Comparison of ENCODE assay signal across 13 mouse cellular contexts in the genomic region with DNA sequence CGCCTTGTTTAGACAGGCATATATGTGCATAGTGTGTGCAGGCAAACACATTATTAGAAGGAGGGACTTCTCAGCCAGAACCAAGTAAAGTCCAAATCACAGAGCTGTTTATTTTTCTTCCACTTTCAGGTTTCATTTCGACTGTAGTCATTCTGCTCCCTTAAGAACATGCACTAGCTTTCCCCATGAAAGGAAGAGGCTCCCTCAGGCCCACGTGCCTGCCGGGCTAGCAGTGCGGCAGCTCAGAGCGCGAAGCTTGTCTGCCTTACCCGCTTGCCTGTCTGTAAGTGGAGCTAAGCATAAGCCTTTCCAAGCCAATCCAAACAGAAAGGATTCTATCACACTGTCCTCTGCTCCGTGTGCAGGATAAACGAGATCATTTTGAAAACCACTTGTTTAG. TPM values are rescaled to one million over a fixed set of nuclear protein-coding genes. Genes with fewer than 3 reads are reported as not detected.
A peak's percentile ranks its signal among the peaks of the same experiment; 100 is the strongest.
DNase-seq lines count a peak whose midpoint lies in the region; ATAC-seq lines count a peak whose summit lies in the region.
"Had no signal": no experiment of that assay in that cellular context is flagged by ENCODE, and none has a peak within 500 bp of the region (broad histone marks: within the 10 kb centered on the region; RNA-seq: fewer than 3 reads in every experiment).

No protein-coding gene starts in this region.

- 59% methylated on average over 10 of the region's 10 CpGs for WGBS in intestine, embryonic 15.5 days
- WGBS in intestine, embryonic 16.5 days: 61% methylated on average over 10 of the region's 10 CpGs

- no peaks in the 10 kb centered on the region for H3K36me3 ChIP-seq in intestine, embryonic 15.5 days
- no peaks in the 10 kb centered on the region for H3K36me3 ChIP-seq in intestine, embryonic 16.5 days (ENCODE audit: control insufficient read depth, insufficient read depth, low read length)
- H3K36me3 ChIP-seq: heart, embryonic 15.5 days; midbrain, embryonic 12.5 days; neural tube, embryonic 15.5 days had no signal

- H3K4me2 ChIP-seq in intestine, embryonic 15.5 days (replicated peaks): no peak overlapping the region
- no peak overlapping the region for H3K4me2 ChIP-seq in intestine, embryonic 16.5 days (ENCODE audit: low read depth, low read length)
- H3K4me2 ChIP-seq: heart, embryonic 15.5 days; midbrain, embryonic 12.5 days; neural tube, embryonic 15.5 days had no signal

- H3K9me3 ChIP-seq in intestine, embryonic 15.5 days: no peaks in the 10 kb centered on the region
- H3K9me3 ChIP-seq in intestine, embryonic 16.5 days (ENCODE audit: control insufficient read depth, low read length): no peaks in the 10 kb centered on the region
- H3K9me3 ChIP-seq: heart, embryonic 15.5 days; midbrain, embryonic 12.5 days; neural tube, embryonic 15.5 days had no signal

- intact Hi-C loops in left cerebral cortex, postnatal 10 days (cut with DNase I): no loop called here

- DNase-seq in A20 (ENCODE audit: low read depth, low spot score): peak; percentile 82
- DNase-seq in B cell, adult 2 months: peak; percentile 53 to 54
- no peak for DNase-seq in left cerebral cortex, postnatal 10 days (ENCODE audit: extremely low spot score in 1 of 2, low spot score in 2 of 2)
- no peak for DNase-seq in cerebellum, postnatal 36 days
- DNase-seq: cerebellum, adult 11 months; embryo, embryonic 11 days; right cerebral cortex, postnatal 14 days had no signal

- no peaks in the 10 kb centered on the region for H3K27me3 ChIP-seq in intestine, embryonic 15.5 days (replicated peaks)
- no peaks in the 10 kb centered on the region for H3K27me3 ChIP-seq in intestine, embryonic 16.5 days (replicated peaks; ENCODE audit: control insufficient read depth, insufficient read depth, low read length)
- H3K27me3 ChIP-seq: heart, embryonic 15.5 days; midbrain, embryonic 12.5 days; neural tube, embryonic 15.5 days had no signal

- no peak overlapping the region for H3K27ac ChIP-seq in intestine, embryonic 15.5 days
- no peak overlapping the region for H3K27ac ChIP-seq in intestine, embryonic 16.5 days (ENCODE audit: low read length)
- H3K27ac ChIP-seq: heart, embryonic 15.5 days; midbrain, embryonic 12.5 days; neural tube, embryonic 15.5 days had no signal

- 0 out of 2 replicates have a peak, but pooled peaks have one; percentile 36 for ATAC-seq in intestine, embryonic 15.5 days
- no peak for ATAC-seq in intestine, embryonic 16.5 days
- peak; percentile 21 for ATAC-seq in granulocyte monocyte progenitor cell, adult 5-6 weeks (replicated peaks; ENCODE audit: poor library complexity, severe bottlenecking)

- H3K4me1 ChIP-seq in intestine, embryonic 15.5 days (replicated peaks): no peaks in the 10 kb centered on the region
- no peaks in the 10 kb centered on the region for H3K4me1 ChIP-seq in intestine, embryonic 16.5 days (ENCODE audit: control insufficient read depth, insufficient read depth, low read length)
- H3K4me1 ChIP-seq: midbrain, embryonic 12.5 days; neural tube, embryonic 15.5 days had no signal

- H3K9ac ChIP-seq in intestine, embryonic 15.5 days: no peak overlapping the region
- no peak overlapping the region for H3K9ac ChIP-seq in intestine, embryonic 16.5 days (ENCODE audit: low read depth, low read length)
- H3K9ac ChIP-seq: heart, embryonic 15.5 days; midbrain, embryonic 12.5 days; neural tube, embryonic 15.5 days had no signal

- no peak overlapping the region for H3K4me3 ChIP-seq in intestine, embryonic 15.5 days (replicated peaks)
- no peak overlapping the region for H3K4me3 ChIP-seq in intestine, embryonic 16.5 days (ENCODE audit: low read length)
- H3K4me3 ChIP-seq: heart, embryonic 15.5 days; midbrain, embryonic 12.5 days; neural tube, embryonic 15.5 days had no signal

RNA-seq across cellular contexts. Expression of gene Alg14, which starts 38.1 kb away (rescaled TPM):
- polyA plus RNA-seq in intestine, embryonic 15.5 days (2015; fragmentation: Nextera tagmentation; extraction: Ambion mirVana): 41.5 and 48.4 TPM in 2 replicates
- 39.5 and 41.3 TPM in 2 replicates for polyA plus RNA-seq in intestine, embryonic 16.5 days (2015; fragmentation: Nextera tagmentation; extraction: Ambion mirVana)
- 20.4 and 28.5 TPM in 2 replicates for total RNA-seq in granulocyte monocyte progenitor cell, adult 5-6 weeks (2014; fragmentation: Nextera tagmentation)
- total RNA-seq in granulocyte monocyte progenitor cell, adult 5-6 weeks (2017): 8.4 and 13.0 TPM in 2 replicates
- total RNA-seq in left cerebral cortex, postnatal 10 days (2021): 10 to 100 TPM; 20.8 to 22.2 TPM

RNA-seq across cellular contexts. Expression of gene Tmem56, which starts 46.7 kb away (rescaled TPM):
- 1.2 and 1.6 TPM in 2 replicates for polyA plus RNA-seq in intestine, embryonic 15.5 days (2015; fragmentation: Nextera tagmentation; extraction: Ambion mirVana)
- polyA plus RNA-seq in intestine, embryonic 16.5 days (2015; fragmentation: Nextera tagmentation; extraction: Ambion mirVana): 1.3 TPM in 2 replicates
- total RNA-seq in granulocyte monocyte progenitor cell, adult 5-6 weeks (2014; fragmentation: Nextera tagmentation): 0.04 TPM in 1 of 2 replicates, not detected in the other
- 0.04 and 0.21 TPM in 2 replicates for total RNA-seq in granulocyte monocyte progenitor cell, adult 5-6 weeks (2017)
- total RNA-seq in left cerebral cortex, postnatal 10 days (2021): 10 to 100 TPM; 25.7 to 28.5 TPM

Comparison
In these comparisons a context has a peak if more than half of its experiments do, and no peak if none do; other contexts are left out.
1. DNase-seq: peak in A20 (single experiment) and B cell, adult 2 months (2 of 2); none in left cerebral cortex, postnatal 10 days (0 of 2) and cerebellum, postnatal 36 days (0 of 2).
2. RNA of gene Tmem56, which starts 46.7 kb away (total RNA-seq): 25.7 to 28.5 TPM in left cerebral cortex, postnatal 10 days; 0.04 to 0.21 TPM in granulocyte monocyte progenitor cell, adult 5-6 weeks; every median in the first group is over 10 times any median in the second.